Mouse (Mus musculus): Measurements from ENCODE around the gene Ppp3r1.

Ppp3r1 gene

DNA sequence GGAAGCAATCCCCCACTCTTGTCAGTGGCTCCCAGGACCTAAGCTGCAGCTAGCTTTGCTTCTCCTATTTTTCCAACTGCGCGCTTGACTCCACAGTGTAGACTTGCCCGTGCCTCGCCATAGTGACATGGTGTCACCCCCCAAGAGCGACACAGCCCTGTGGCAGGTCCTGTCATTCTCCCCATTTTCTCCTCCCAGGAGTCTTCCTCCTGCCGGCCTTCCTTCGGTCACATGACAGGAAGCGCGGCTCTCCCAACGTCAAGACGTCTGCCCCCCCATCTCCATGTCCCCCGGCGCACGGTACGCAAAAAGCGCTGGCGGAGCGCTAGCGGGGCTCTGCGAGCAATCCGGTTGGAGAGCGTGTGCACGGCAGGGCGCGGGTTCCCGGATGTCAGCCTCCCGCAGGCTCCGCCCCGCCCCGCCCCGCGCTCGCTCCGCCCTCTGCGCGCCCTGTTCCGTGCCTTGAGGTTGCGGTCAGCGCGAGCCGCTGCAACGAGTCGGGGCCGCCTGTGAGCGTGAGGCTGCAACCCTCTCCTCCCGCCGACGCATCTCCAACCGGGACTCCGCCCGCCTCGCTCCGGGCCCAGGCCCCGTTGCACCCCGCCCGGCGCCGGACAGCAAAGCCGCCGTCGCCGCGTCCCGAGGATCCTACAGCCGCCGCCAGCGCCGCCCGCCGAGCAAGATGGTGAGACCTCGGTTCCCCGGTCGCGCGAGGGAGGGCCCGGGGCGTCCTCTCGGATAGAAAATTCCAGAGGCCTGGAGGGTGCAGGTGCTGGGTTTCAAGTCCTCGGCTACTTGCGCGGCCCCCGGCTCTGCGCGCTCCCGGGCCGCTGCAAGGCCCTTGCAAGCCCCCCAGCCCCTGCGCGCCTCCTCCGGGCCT is at the start of gene Ppp3r1:
Ppp3r1 (plus strand) TSS at position 406 of the 880 bp plus-strand sequence.
- DNase-seq = peak; percentile 96

DNA sequence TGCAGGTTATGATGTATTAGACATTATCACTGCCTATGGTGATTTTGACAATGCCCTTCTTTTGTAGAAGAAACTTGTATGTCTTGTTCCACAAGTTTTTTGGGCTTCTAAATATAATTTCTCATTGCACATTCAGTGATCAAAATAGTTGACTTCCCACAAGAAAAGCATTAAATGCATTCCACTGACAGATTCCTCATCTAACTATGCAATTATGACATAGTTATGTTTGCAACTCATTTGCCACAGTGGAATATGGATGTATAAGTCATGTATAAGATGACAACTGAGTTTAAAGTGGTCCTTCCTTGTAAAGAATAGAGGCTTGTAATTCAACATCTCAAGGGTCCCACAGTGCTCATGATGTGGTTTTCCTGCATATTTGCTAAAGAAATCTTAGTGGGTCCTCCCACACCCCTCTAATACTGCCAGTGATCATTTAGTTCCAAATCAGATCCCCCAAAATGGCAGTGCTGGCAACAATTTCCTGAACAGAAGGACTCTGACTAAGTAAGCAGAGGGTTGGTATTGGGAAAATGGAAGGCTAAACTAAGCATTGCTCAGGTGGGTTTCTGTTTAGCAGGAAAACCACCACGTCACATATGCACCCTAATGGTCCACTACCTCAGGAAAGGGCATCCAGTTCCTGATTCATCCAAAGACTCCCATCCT is 46.5 kb upstream of the Ppp3r1 start:
- no peak for DNase-seq

DNA sequence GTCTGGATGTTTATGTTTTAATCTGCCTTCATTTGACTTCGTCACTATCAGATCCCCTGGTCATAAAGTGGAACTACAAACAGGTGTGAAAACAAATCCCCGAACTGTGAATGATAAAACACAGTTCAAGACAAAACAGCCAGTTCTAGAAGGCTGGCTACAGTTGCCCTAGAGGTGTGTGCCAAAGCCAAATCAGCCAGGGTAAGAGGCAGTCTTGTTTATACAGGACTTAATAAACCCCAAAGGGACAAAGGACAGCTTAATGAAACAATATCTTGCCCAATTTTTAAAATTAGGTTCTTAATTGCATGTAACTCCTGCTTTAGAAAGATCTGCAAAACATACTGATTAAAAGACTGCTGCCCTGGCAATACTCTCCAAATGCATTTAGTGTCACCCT is 32.6 kb upstream of the Ppp3r1 start:
- DNase-seq = no peak

DNA sequence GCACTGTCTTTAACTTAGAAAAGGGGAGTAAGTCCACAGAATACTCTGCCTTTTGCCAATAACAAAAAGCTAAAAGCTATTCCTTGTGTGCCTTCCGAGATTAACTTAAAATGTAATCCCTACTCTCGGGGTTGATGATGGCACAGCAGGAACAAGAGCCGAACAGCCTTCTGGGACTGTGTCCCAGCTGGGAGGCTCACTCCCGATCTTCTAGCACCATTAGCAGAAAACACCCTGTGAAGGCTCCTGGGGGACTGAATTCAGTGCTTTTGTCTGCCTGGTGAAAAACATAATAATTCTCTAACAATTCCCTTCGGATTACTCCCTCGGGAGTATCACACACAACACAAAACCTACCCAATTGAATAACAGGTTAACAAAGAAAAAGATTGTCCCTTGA is 23.4 kb upstream of the Ppp3r1 start:
- no peak for DNase-seq

DNA sequence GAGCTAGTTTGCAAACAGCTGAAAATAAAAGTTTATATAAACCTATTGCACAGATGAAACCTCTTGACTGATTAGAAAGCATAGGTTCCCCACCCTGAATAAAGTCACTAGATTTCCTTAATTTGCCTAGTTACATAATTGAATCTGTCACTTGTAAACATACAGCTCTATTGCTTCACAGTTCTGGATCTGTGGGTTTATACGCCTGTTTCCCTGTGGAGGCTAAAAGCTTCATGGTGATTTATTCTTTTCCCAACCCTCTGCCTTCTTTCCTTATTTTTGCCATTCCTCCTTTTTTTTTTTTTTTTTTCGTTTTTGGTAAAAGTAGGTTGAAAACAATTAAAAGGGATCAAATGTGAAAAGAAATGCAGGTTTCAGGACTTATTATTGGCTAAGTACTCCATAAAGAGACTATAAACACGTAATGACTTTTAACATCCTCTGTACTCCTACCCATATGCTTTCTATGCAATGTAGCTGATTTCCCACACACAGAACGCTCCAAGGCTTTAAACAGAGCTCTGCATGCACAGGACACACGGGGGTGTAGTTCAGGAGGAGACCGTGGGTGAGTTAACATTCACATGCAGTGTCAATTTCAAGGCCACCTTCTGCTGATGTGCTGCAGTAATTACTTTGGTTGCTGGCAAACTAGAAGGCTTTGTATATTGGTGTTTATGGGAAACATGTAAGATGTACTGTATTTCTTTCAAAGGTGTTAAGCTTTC is 20.6 kb upstream of the Ppp3r1 start:
- no peak for DNase-seq

DNA sequence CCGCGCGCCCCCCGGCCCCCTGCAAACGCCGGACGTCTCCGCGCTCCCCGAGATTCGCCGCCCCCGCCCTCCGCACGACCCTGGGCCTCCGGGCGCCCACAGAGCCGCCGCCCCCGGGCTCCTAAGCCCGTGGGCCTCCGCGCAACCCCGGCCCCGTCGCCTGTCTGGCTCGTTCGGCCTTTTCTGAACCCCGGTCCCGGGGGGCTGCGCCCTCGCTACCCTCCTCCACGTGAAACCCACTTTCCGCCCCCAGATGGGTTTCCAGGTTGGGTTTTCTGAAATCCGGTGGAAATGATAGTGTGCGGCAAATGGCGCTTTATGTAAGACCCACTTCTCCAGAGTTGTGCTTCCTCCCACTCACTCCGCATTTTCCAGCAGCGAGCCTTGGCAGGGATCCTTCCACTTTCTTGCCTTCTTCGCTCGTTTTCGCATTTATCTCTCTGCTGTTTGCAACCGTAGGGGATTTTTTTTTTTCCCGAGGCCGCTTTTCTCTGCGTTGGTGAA is 727 bp downstream of the Ppp3r1 start:
- peak; percentile 68 for DNase-seq

DNA sequence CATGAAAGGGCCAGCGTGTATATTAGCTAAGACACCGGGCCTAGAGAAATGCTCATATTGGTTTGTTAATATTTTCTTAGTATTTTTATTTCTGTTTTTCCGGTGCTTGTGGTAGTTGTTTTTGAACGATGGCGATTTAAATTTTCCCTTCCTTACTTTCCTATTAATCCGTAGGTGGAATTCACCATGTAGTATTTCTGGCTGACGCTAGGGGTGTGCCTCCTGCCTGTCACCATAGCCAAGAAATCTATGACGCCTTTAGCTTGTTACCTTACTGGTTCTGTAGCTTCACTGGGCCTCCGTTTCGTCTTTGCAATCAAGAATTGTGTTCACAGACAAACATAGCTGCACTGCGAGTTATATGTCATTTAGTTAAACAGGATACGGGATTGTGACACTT is 1.2 kb downstream of the Ppp3r1 start:
- DNase-seq = peak; percentile 83

DNA sequence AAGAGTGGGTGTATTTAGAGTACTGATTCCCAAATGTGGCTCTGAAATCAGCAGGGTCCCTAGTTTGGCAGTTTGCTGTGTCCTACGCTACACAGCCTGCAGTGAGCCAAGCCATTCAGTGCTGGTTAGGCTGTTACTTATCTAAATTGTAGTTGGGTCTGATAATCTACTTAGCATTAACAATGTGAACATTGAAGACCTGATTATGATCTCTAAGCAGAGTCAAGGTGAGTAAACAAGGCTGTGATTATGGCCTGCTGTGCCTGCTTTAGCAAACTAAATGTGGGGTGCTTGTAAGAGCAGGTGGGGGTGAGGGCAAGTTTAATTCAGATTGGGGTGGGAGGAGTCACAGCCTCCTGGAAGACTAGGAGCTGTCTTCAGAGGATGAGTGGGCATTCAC is 4.9 kb downstream of the Ppp3r1 start:
- no peak for DNase-seq

DNA sequence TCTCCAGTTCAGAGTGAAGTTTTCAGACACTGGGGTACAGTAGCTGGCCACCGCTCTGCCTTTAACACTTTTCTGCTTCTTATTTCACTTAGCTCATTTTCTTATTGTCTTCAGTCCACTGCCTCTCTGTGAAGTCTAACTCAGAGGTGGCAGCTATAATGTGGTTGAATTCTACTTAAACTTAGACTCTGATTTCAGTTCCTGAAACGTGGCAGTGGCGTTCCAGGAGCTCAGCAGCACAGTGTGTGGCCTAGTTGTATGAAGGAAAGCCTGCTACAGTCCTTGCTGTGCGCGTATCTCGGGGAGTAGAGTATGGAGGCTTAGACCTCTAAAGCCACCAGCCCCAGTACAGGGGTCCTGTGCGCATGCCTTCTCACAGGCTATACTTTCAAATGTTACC is 7.6 kb downstream of the Ppp3r1 start:
- DNase-seq = no peak

DNA sequence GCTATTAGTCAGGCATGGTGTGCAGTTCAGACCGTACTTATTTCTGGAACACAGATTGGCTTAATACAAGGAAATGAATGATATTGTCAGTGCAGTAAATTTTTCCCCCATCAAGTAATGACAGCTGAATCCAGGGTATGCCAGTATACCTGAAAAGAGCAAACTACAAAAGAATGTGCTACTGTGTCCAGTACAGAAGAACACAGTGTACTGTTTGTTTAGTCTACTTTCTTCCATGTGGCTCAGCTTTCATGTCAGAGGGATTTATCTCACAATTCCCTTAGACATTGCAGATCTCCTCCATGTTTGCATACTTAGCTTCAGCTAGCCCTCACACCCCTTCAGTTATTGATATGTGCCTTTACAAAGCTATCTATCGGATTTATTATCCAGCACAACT is 10.2 kb downstream of the Ppp3r1 start:
- DNase-seq = no peak

DNA sequence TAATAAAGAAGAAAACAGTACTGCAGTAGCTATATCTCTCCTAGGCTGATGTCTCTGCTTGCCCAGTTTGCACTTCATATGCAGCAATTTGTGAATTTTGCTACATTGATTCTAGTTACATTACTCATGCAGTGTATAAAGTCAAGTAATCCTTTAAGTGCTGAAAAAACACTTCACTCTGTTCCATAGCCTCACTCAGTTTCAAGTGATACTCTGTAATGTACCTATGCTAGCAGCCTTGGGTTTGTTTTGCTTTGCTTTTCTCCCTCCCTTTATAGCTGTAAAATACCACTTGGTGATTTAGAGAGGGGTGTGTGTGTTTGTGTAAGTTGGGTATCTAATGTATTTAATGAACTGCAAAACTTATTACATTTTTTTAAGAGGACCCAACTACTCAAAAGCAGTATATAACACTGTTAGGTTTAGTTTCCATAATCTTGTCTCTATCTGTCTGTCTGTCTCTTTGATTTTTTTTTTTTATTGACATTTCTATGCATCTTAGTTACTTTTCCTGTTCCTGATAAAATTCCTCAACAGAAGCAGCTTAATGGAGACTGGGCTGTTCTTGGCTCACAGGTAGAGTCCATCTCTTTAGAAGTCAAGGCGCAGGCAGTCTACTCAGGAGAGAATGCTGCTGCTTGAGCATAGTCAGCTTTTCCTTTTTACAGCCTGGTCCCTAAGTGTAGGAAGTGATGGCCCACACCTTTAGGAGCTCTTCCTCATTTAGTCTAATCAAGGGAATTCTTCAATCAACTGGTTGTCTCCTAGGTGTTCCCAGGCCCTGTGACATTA is 12.1 kb downstream of the Ppp3r1 start:
- no peak for DNase-seq

DNA sequence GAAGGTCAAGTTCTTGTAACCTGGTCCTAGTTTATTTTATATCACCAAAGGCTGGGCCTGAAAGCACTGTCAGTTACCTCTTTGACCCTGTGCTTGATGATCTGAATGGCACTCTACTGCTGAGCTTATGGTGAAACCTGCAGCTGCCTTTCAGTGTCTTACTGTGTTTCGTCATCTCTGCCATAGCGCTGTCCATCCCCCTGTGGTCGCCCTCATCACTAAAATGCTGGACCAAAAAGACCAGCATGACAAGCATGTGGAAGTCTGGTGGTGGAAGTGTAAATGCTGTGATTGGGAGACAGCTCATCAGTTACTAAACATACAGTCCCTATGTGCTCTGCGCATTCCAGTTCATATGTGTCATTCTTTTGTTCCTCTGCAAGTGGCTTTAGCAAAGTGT is 13.2 kb downstream of the Ppp3r1 start:
- no peak for DNase-seq

DNA sequence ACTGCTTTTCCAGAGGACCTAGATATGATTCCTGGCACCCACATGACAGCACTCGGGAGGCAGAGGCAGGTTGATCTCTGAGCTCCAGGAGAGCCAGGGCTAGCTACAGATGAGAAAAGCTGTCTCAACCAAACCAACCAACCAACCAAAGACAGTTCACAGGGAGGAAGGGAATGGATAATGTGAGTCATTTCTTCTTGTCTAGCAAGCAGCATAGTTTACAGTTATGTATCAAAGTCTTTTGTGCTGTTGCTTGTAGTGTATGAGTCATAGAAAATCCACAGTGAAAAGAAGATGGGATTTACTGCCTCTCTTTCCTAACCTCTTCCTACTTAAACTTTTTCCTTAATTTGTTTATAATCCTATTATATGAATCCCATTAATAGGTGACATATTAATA is 17.6 kb downstream of the Ppp3r1 start:
- no peak for DNase-seq

DNA sequence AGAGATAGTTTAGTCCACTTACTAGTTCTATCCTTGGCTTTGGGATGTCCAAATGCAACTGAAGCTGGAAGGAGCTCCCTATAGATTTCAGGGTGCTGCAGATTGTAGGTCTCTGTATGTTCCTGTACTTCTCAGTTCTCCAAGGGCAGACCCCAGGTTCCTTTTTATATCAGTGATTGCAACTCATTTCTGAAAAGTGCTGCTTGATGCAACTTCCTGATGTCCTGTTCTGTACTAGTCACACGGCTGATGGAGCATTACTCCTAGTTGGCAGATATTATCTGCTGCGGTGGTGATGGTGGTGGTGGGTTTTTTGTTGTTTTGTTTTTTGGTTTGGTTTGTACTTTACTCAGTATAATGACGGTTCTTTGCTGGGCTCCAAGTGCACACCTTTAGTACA is 21.7 kb downstream of the Ppp3r1 start:
- no peak for DNase-seq

DNA sequence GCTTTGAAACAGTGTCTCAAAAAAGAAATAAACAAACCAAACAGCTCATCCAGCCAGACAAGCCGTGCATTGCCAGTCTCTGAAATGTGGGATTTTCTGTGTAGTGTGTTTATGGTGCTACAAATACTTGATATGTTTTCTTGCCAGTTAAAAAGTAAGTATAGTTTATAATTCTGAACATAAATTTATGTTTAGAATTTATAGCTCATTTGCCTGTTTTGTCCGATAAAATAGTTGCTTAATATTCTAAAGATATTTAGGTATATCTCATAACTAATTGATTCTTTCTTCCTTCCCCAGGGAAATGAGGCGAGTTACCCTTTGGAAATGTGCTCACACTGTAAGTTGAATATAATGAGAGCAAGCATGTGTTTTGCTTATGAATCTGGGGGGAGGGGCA is 22.7 kb downstream of the Ppp3r1 start, which contains the start of gene Wdr92:
Wdr92 (plus strand) TSS at position 301 of the 400 bp plus-strand sequence.
- DNase-seq = no peak

DNA sequence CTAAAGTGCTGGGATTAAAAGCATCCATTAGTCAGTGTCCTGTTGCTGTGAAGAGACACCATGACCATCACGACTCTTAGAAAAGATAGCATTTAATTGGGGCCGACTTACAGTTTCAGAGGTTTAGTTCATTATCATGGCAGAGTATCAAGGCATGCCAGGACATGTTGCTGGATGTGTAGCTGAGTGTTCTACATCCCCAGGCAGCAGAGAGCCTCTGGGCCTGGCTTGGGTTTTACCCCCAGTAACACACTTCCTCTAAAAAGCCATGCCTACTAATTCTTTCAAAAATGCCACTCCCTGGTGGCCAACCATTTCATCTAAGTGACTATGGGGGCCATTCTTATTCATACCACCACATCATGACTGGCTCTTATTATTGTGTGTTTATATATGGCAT is 24.1 kb downstream of the Ppp3r1 start:
- DNase-seq = no peak

DNA sequence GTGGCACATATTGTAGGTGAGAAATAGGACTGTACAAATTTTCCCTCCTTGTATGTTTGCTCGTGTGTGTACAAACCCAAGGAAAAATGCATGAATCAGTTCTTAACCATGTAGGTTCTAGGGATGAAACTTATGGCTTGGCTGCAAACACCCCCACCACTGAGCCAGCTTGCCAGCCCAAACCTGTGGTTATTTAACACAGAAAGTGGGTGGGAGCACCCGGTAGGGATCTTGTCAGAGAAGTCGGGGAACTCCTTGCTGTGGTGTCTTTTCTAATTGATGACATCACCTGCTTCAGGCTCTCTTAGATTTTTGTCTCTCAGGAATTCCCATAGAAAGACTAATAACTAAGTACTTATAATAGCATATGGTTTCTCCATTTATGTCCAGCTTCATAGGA is 28.6 kb downstream of the Ppp3r1 start:
- DNase-seq = no peak

DNA sequence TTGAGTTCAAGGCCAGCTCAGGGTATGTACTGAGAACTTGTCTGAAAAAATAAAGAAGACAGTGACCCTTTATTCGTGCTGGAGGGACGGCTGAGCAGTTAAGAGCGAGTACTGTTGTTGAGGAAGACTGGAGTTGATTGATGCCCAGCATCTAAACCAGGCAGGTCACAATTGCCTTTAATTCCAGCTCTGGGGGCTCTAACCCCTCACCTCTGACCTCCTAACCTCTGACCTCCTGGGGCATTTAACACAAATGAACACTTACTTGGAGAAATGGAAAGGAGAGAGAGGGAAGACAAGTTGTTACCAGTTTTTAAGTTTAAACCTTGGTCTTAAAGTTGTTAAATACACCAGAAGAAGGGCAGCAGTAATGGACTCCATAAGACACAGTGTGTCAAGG is 29.7 kb downstream of the Ppp3r1 start:
- DNase-seq = no peak

DNA sequence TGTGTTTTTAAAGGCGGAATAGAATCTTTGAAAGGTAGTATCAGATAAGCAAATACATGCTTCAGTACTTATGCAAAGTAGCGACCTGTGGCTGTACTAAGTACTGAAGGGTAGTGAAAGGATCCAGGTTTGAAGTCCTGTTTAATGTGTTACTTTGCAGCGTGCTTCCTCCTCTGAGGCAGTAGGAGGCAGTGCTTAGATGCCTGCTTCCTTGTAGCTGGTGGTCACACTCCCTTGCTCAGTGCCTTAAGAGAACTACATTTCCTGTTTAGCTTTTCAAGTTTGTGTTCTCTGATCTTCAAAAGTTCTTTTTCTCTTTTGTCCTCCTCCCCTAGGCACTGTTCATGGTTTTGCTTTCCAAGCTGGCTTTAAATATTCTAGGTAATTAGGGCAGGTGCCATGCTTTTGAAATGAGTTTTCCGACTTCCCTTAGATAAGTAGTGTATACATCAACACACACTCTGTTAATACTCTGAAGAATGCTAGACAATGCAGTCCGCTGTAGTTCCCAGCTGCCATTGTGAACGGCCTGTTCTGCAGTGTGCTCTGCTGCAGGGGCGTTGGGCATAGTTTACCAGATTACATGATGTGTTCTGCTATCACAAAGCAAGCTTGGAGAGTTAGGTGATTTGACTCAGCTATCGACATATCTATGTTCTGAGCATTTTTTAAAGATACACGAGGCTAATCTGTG is 33.2 kb downstream of the Ppp3r1 start:
- DNase-seq = no peak

DNA sequence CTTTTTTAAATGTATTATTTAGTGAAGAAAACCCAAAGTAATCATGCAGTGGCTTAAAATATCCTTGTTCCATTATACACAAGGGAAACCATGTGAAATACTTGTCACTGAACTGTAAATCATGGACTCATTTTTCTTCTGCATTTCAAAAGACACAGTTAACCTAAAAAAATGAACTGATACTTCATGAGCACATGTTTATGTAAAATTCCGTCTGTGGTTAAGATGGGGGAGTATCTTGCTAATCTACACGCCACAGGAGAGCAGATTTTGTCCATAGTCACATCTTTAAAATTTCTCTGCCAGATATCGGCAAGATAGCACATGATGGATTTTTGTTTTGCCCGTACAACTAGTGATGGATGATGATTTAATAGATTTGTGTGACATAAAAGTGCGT is 40.1 kb downstream of the Ppp3r1 start:
- DNase-seq = no peak

DNA sequence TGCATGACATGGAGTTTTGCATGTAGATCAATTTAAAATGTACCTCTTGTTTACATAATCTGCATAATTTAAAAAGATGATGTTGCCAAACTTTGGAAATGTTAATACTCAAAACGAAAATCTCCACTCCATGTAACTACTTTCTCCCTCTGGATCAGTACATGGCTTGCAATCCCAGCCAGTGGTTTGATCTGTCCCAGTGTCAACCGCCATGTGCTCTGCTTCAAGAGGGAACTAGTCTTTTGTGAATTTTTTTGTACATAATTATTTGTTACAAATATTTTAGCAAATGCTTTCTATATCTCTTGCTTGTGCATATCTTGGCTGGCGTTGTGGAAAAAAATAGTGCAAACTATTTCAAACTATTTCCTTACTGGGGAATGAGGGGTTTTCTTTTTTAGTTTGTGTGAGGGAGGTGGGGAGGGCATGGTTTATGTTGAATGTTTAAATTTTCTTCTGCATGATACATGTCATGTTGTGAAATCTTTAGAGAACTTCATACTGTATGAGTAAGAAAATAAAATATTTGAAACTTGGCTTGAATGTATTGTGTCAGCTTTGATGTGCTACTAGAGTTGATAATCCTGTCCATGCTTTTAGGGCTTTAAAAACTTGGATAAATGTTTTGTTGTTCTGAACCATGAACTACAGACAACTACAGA is 40.9 kb downstream of the Ppp3r1 start:
- DNase-seq = no peak

Data from cerebellum, adult 9-10 months (tissue).